23 mouse cellular contexts compared by ENCODE assay signal in the genomic region with DNA sequence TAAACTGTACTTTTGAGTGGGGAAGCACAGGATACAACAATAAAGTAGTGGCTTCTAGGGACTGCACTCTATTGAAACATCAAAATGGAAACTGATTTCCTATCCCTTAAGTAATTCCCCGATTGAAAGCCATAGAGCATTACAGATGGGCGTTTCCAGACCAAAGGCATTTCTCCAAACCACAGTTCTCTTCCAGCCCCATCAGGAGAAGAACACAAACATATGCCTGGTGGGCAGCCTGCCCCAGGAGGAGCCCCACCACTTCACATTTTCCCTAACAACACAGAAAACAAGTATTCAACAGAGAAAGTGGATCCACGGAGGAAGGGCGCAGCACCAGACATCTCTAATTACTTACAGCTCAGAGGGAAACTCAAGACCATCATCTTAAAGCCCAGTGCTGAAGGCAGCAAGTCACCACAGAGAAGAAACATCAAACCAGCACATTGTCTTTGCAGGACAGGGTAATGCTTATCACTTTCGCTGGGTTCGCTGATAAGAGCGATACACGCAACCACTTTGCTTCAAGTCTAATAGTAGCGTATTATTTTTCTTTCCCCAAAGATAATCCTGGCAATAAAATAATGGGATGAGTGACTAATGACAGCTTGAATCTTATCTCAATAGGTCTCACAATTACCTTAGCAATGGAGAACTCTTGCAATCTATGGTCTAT. TPM values are rescaled to one million over a fixed set of nuclear protein-coding genes. Genes with fewer than 3 reads are reported as not detected.
DNase-seq lines count a peak whose midpoint lies in the region; ATAC-seq and TF ChIP-seq lines count a peak whose summit lies in the region.
"Had no signal": no experiment of that assay in that cellular context is flagged by ENCODE, and none has a peak within 500 bp of the region (broad histone marks: within the 10 kb centered on the region; RNA-seq: fewer than 3 reads in every experiment).

No protein-coding gene starts in this region.

- no peaks in the 10 kb centered on the region for H3K9me3 ChIP-seq in heart, embryonic 12.5 days (replicated peaks)
- no peaks in the 10 kb centered on the region for H3K9me3 ChIP-seq in lung, postnatal 0 days (ENCODE audit: low read length)
- no peaks in the 10 kb centered on the region for H3K9me3 ChIP-seq in liver, postnatal 0 days (ENCODE audit: low read length)
- H3K9me3 ChIP-seq: forebrain, embryonic 13.5 days; heart, embryonic 10.5 days; heart, embryonic 15.5 days; hindbrain, embryonic 13.5 days had no signal

- H3K9ac ChIP-seq in heart, embryonic 12.5 days, result no peak overlapping the region
- no peak overlapping the region for H3K9ac ChIP-seq in lung, postnatal 0 days (replicated peaks; ENCODE audit: low read depth)
- no peak overlapping the region for H3K9ac ChIP-seq in liver, postnatal 0 days (replicated peaks)
- H3K9ac ChIP-seq: forebrain, embryonic 13.5 days; forebrain, postnatal 0 days; heart, embryonic 15.5 days; hindbrain, embryonic 13.5 days had no signal

- peaks cover 24% of the 10 kb centered on the region for H3K4me1 ChIP-seq in heart, embryonic 12.5 days (replicated peaks)
- no peaks in the 10 kb centered on the region for H3K4me1 ChIP-seq in lung, postnatal 0 days (ENCODE audit: insufficient read depth, low read depth, low read length)
- H3K4me1 ChIP-seq in liver, postnatal 0 days (ENCODE audit: insufficient read depth), result no peaks in the 10 kb centered on the region

- no peak for TF ChIP-seq EP300 in lung, postnatal 0 days (IDR thresholded peaks at IDR 0.05)
- TF ChIP-seq EP300 in liver, postnatal 0 days (IDR thresholded peaks at IDR 0.05; ENCODE audit: low read depth), result no peak

- DNase-seq in heart, adult 11 months, result peak; percentile 76
- DNase-seq in 416B (ENCODE audit: low read depth) (peak; percentile 11), NIH3T3 (ENCODE audit: low read depth) (peak; percentile 78)
- peak; percentile 33 for DNase-seq in testis, postnatal 10 days (ENCODE audit: low spot score)
- DNase-seq in lung, postnatal 0 days (ENCODE audit: low spot score), result no peak
- no peak for DNase-seq in liver, postnatal 0 days
- DNase-seq: adrenal gland, adult 2 months; adrenal gland, postnatal 25 days; B cell, adult 2 months; cerebellum, adult 18-20 months; cerebellum, adult 9-11 months; cerebellum, postnatal 36 days; forebrain, postnatal 0 days; gastrocnemius, postnatal 36 days; heart, adult 18-20 months; heart, postnatal 14 days had no signal

- H3K36me3 ChIP-seq in heart, embryonic 12.5 days, result no peaks in the 10 kb centered on the region
- no peaks in the 10 kb centered on the region for H3K36me3 ChIP-seq in lung, postnatal 0 days (ENCODE audit: insufficient read depth, low read length)
- H3K36me3 ChIP-seq in liver, postnatal 0 days (replicated peaks; ENCODE audit: insufficient read depth, low read length), result no peaks in the 10 kb centered on the region
- H3K36me3 ChIP-seq: heart, embryonic 10.5 days; heart, embryonic 15.5 days; hindbrain, embryonic 13.5 days had no signal

- 50% methylated on average over 9 of the region's 9 CpGs for WGBS in heart, embryonic 12.5 days
- 69% methylated on average over 9 of the region's 9 CpGs for WGBS in lung, postnatal 0 days
- WGBS in liver, postnatal 0 days (ENCODE audit: insufficient replicate concordance), result 60% methylated on average over 9 of the region's 9 CpGs

- H3K4me2 ChIP-seq in heart, embryonic 12.5 days, result no peak overlapping the region
- no peak overlapping the region for H3K4me2 ChIP-seq in lung, postnatal 0 days (replicated peaks; ENCODE audit: low read depth, low read length)
- no peak overlapping the region for H3K4me2 ChIP-seq in liver, postnatal 0 days (ENCODE audit: low read depth, low read length)
- H3K4me2 ChIP-seq: forebrain, embryonic 13.5 days; heart, embryonic 15.5 days; hindbrain, embryonic 13.5 days had no signal

- no peak overlapping the region for H3K27ac ChIP-seq in heart, embryonic 12.5 days (ENCODE audit: poor library complexity, severe bottlenecking)
- no peak overlapping the region for H3K27ac ChIP-seq in lung, postnatal 0 days (ENCODE audit: low read length)
- no peak overlapping the region for H3K27ac ChIP-seq in liver, postnatal 0 days (ENCODE audit: low read depth)
- H3K27ac ChIP-seq: forebrain, embryonic 13.5 days; heart, embryonic 10.5 days; heart, embryonic 15.5 days; hindbrain, embryonic 13.5 days; hindbrain, postnatal 0 days had no signal

- TF ChIP-seq CTCF in lung, postnatal 0 days (IDR thresholded peaks at IDR 0.05), result no peak
- TF ChIP-seq CTCF in liver, postnatal 0 days (IDR thresholded peaks at IDR 0.05; ENCODE audit: low read depth), result no peak

- no peak for ATAC-seq in heart, embryonic 12.5 days (ENCODE audit: insufficient number of reproducible peaks, low FRiP score)
- ATAC-seq in lung, postnatal 0 days, result no peak
- ATAC-seq in liver, postnatal 0 days, result no peak
- ATAC-seq: CD4-positive, CD25-positive, alpha-beta regulatory T cell, adult 4 months; forebrain, embryonic 13.5 days had no signal

- no peaks in the 10 kb centered on the region for H3K27me3 ChIP-seq in heart, embryonic 12.5 days (replicated peaks)
- H3K27me3 ChIP-seq in lung, postnatal 0 days (replicated peaks; ENCODE audit: insufficient read depth, low read length), result no peaks in the 10 kb centered on the region
- no peaks in the 10 kb centered on the region for H3K27me3 ChIP-seq in liver, postnatal 0 days (ENCODE audit: insufficient read depth, low read length)
- H3K27me3 ChIP-seq: hindbrain, embryonic 13.5 days had no signal

- H3K4me3 ChIP-seq in heart, embryonic 12.5 days, result no peak overlapping the region
- no peak overlapping the region for H3K4me3 ChIP-seq in lung, postnatal 0 days (ENCODE audit: low read depth, low read length)
- no peak overlapping the region for H3K4me3 ChIP-seq in liver, postnatal 0 days (ENCODE audit: low read depth, low read length)
- H3K4me3 ChIP-seq: forebrain, embryonic 13.5 days; heart, embryonic 10.5 days; heart, embryonic 15.5 days; hindbrain, embryonic 13.5 days had no signal

RNA-seq across cellular contexts. Expression of gene 1810062G17Rik, which starts 17.1 kb away (rescaled TPM):
- 1.2 and 1.3 TPM in 2 replicates for polyA plus RNA-seq in heart, embryonic 12.5 days (2016; fragmentation: Nextera tagmentation; extraction: Ambion mirVana)
- 6.9 and 8.0 TPM in 2 replicates for polyA plus RNA-seq in lung, postnatal 0 days (2015; fragmentation: Nextera tagmentation; extraction: Ambion mirVana)
- polyA plus RNA-seq in liver, postnatal 0 days (2015; fragmentation: Nextera tagmentation; extraction: Ambion mirVana), result 1.6 and 1.9 TPM in 2 replicates
- polyA plus RNA-seq: hindbrain, embryonic 13.5 days had no signal

RNA-seq across cellular contexts. Expression of gene Anxa5, which starts 17.2 kb away (rescaled TPM):
- 327 and 336 TPM in 2 replicates for polyA plus RNA-seq in heart, embryonic 12.5 days (2016; fragmentation: Nextera tagmentation; extraction: Ambion mirVana)
- polyA plus RNA-seq in lung, postnatal 0 days (2015; fragmentation: Nextera tagmentation; extraction: Ambion mirVana), result 449 and 491 TPM in 2 replicates
- polyA plus RNA-seq in liver, postnatal 0 days (2015; fragmentation: Nextera tagmentation; extraction: Ambion mirVana), result 54.1 and 59.1 TPM in 2 replicates

RNA-seq across cellular contexts. Expression of gene Gm11549, which starts 28.8 kb away (rescaled TPM):
- 0.30 and 0.31 TPM in 2 replicates for polyA plus RNA-seq in heart, embryonic 12.5 days (2016; fragmentation: Nextera tagmentation; extraction: Ambion mirVana)
- not detected in 2 replicates for polyA plus RNA-seq in lung, postnatal 0 days (2015; fragmentation: Nextera tagmentation; extraction: Ambion mirVana)
- not detected in 2 replicates for polyA plus RNA-seq in liver, postnatal 0 days (2015; fragmentation: Nextera tagmentation; extraction: Ambion mirVana)
- polyA plus RNA-seq: CD4-positive, CD25-positive, alpha-beta regulatory T cell, adult 4 months; heart, embryonic 10.5 days had no signal

RNA-seq across cellular contexts. Expression of gene Exosc9, which starts 59.6 kb away (rescaled TPM):
- 45.0 and 49.5 TPM in 2 replicates for polyA plus RNA-seq in heart, embryonic 12.5 days (2016; fragmentation: Nextera tagmentation; extraction: Ambion mirVana)
- polyA plus RNA-seq in lung, postnatal 0 days (2015; fragmentation: Nextera tagmentation; extraction: Ambion mirVana), result 31.0 and 32.7 TPM in 2 replicates
- 22.9 and 24.8 TPM in 2 replicates for polyA plus RNA-seq in liver, postnatal 0 days (2015; fragmentation: Nextera tagmentation; extraction: Ambion mirVana)

Comparison
In these comparisons a context has a peak if more than half of its experiments do, and no peak if none do; other contexts are left out.
1. DNase-seq: peak in heart, adult 11 months (single experiment), 416B (single experiment), NIH3T3 (single experiment) and testis, postnatal 10 days (single experiment); none in lung, postnatal 0 days (single experiment) and liver, postnatal 0 days (single experiment).